Mouse (Mus musculus): ENCODE measurements around the gene Dse.

The Dse gene

GRCm38 (mm10) chr10:34200689-34201088 is 6.8 kb downstream of the Dse start:
- DNase-seq (ENCODE audit: low read depth, low spot score), result peak; percentile 76

DNA sequence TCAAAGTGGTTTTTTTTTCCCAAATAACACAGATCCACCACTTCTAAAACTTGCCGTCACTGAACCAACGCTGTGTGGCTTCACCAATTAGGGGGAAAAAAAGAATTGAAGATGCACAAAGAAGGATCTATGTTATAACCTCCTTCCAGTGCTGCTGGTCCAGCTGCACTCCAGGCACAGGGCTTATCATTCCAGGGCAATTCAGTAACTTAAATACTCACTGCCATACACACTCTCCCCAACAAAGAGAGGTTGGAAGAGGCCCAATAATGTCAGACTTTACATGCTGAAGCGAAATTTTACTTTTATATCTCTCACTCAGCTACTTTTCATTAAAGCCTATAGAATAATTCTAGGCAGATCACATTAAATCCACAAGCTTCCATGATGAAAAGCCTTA is 8.9 kb downstream of the Dse start:
- DNase-seq (ENCODE audit: low read depth, low spot score), result no peak

DNA sequence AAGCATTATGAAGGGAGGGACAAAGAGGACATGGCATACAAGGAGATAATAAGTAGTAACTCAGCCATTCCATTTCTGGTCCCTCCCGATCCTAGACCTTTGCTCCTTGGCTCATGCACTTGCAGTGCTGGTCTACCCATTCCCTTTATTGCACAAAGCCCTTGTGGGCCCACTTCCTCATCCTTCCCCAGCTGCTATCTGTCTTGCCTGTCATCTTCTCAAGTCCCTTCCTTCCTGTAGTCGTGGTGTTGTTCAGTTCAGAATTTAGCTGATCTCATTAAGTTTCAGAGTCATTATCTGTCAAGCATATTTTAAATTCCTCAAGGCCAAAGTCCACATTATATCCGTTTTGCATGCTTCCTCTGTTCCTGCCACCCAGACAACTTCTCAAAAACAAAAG is 9.5 kb downstream of the Dse start:
- no peak for DNase-seq (ENCODE audit: low read depth, low spot score)

GRCm38 (mm10) chr10:34197269-34197668 is 10.2 kb downstream of the Dse start:
- no peak for DNase-seq (ENCODE audit: low read depth, low spot score)

DNA sequence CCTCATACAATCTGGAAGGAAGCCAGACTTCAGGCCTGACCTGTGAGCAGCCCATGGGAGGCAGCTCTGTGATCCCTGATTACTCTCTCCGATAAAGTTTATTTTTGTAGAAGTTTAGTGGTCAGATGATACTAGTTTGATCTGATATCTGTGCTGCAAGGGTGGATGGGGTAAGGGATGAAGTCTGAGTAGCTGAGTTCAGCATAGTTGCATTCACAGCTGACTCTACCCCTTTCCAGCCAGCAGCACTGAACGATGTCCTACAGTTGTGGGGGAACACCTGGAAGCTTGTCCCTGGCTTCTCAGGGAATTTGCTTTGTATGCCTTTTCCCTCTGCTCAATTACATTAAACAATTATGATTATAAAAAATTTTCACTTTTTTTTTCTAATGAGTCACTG is 12.6 kb downstream of the Dse start:
- DNase-seq (ENCODE audit: low read depth, low spot score), result no peak

GRCm38 (mm10) chr10:34194503-34194902 is 13.0 kb downstream of the Dse start:
- DNase-seq (ENCODE audit: low read depth, low spot score), result no peak

DNA sequence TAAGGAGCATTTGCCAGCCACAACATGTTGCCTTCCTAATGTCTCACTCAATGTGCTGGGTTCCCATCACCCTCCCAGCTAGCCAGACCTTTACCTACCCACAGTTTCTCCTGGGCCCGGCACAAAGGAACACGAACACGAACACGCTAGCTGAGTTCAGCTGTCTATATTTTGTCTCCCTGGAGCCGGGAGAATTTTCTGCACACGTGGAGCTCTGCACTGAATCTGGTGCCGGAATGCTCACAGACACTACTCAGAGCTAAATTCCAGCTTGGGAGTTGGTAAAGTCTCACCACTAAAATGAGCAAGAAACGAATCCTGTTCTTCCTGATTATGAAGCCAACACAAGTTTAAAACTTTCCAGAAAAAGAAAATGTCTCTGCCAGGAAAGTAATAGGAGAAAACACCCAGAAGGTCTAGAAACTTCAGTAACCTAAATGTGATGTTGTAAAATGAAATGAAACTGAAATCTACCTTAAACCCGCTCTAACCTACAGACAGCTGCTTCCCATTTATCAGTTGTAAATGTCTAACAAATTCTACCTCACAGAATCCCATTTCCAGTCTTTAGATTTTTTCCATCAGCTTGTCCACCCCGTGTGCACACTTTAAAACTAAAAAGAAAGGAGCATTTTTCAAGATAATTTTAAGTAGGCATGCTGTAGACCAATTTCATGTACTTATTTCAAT is 20.8 kb downstream of the Dse start:
- DNase-seq (ENCODE audit: low read depth, low spot score), result no peak

DNA sequence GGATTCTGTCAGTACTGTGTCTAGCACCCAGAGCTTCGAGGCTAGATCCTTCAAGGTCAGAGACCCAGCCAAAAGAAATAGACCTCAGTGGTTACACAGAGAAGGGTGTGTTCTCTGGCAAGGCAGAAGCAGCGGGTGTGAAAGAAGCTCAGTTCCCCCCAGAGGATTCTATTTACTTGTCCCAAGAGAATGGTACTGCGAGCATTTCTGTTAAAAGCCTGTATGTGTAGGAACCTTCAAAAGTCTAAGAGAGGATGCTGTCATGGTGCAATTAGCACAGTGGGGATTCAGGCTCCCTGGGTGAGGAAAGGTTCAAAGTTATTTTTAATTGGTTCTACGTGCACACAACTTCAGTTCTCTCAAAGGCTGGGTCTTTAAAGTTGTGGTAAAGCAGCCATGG is 22.0 kb downstream of the Dse start:
- peak; percentile 19 for DNase-seq (ENCODE audit: low read depth, low spot score)

DNA sequence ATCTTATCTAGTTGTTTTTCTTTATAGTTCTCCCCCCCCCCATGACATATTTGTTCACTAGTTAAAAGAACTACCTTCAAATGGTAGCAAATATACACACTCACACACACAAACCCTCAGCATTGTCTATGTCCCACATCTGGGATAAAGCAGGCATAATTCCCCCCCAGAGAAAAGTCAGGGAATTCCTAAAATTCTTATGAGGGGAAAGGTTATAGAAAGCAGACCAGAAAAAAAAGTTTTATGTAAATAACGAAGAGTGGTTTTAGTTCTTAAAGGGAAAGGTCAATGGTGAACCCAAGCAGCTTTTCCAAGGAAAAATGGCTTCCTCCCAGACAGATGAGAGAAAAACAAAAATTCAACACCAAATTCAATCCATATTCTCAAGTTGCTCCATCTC is 22.6 kb downstream of the Dse start:
- no peak for DNase-seq (ENCODE audit: low read depth, low spot score)

DNA sequence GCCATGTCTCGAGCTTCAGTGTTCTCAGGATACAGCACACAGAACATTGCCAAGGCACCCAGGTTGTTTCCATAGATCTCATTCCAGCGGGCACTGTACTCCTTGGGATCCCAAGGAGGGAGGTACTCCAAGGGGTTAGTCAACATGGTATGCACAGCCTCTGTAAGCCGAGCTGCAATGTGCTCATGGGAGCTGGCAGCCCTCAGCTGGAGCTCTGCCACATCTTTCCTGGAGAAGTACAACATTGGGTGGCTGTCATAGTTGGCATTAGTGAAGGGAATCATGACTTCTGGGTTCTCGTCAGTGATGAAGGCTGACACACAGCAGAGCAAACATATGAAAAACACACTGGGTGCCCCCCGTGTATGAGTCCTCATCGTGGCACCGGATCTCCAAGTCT is 23.8 kb downstream of the Dse start:
- DNase-seq (ENCODE audit: low read depth, low spot score), result no peak

DNA sequence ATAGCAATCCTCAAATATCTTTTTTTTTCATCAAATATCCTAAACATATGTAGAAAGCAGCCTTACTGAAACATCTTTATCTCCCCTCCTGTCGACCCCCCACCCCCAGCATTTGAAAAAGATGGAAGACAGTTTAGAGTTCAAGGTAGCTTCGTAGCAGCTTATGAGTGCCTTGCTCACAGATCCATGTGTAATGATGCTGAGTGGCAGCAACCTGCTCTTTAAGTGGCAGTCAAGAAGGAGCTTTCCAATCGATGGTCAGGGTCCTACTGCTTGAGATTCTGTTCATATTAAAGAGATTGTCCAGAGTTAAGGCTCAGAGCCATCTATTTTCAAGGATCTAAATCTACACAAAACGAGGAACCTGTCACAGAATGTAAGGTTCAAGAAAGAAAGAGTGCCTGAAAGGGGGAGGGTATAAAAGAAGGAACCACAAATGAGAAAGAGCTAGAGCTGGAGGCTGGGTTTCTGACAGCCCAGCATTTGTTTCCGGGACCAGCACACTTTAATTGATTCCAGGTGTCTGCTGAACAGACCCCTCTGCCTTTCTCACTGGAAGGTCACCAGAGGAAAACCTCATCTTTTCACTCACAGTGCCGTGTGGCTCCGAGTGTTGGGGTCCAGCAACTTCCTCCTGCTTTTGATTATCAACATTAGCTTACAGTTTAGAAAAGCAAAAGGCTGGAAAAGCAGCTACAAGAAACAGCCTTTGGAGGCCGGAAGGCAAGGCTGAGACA is 31.5 kb downstream of the Dse start:
- no peak for DNase-seq (ENCODE audit: low read depth, low spot score)

GRCm38 (mm10) chr10:34172663-34173282 is 34.7 kb downstream of the Dse start:
- DNase-seq (ENCODE audit: low read depth, low spot score), result no peak

- DNase-seq (ENCODE audit: low read depth, low spot score), result no peak
These were observed 35.9 kb downstream of the Dse start for GRCm38 (mm10) chr10:34171660-34172059.

- no peak for DNase-seq (ENCODE audit: low read depth, low spot score)
These were observed 36.3 kb downstream of the Dse start for GRCm38 (mm10) chr10:34171191-34171590.

DNA sequence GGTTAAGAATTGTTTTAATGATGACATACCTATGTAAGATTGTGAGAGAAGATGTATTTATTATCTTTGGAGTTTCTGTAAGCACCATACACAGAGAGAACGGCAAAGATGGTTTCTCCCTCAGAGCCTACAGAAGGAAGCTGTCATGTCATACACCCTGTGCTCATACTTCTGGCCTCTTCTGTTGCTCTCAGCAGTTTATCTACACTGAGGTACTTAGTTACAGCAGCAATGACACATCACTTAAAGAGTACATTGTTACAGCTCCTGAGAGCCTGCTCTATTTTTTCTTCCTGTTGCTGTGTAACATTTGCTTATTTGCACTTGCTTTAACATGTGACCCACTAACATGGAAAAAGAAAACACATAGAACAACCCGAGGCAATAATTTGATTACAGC is 40.5 kb downstream of the Dse start:
- no peak for DNase-seq (ENCODE audit: low read depth, low spot score)

DNA sequence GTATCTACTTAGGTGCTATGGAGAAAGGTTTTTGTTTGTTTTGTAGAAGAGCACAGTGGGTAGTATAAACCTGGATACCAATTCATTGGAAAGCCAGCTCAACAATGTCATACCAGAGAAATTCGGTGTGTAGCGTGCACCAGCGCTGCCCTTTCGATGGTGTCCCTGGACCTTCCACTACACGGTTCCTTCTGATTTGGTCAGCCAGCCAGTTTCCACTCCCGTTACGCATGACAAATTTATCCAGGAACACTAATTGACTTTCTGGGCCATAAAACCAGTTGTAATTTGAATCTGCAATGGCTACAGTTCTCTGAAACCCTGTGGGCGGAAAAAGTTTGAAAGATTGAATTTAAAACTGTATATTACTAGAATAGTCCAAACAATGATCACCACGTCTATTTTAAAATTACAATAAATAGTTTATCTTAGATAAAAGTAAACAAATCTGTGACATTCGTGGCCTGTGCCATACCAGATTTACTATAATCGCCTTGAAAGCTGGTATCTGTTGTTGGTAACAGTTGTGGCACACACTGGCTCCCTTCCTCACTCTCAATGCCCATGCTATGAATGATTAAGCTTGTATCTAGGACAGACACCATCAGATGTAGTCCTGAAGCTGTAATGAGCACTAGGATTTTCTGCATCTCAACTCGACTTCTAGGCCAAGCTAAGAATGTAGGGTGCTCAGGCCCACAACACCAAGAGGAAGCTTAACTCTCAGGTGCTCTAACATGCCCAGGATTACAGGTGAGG is 51.5 kb downstream of the Dse start:
- DNase-seq (ENCODE audit: low read depth, low spot score), result no peak

DNA sequence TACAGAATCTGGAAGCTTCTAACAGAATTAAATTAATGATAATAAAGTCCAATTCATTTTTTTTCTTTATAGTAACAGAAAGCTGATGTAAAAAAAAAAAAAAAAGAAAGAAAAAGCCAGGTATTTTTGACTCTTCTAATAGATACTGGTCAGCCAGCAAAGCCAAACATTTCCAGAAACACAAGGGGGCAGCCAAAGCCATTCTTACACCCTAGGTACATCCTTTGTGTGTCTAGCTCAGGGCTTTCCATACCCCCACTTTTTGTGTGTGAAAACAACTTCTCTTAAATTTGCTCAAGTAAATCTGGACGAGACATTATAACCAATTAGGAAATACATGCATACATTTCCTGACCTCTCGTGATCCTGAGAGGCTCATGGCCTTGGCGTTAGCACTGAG is 55.7 kb downstream of the Dse start:
- DNase-seq (ENCODE audit: low read depth, low spot score), result no peak

- DNase-seq (ENCODE audit: low read depth, low spot score), result no peak
These were observed 57.1 kb downstream of the Dse start for GRCm38 (mm10) chr10:34150454-34150853.

DNA sequence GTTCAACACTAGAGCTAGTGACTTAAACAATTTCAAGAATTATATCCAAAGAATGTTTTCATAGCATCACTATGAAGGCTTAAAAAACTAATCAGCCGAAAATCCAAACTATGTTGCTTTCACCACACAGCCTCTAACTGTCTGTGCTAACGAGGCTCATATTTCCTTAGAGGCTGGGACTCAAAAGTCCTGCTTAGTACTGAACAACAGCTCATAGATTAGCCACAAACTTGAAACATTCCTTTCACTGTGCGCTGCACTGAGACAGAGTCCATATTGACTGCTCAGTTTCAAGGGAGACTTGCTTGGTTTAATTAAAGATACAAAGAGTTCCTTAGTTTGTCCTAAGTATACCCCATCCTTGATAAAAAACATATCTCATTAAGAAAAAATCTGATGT is 57.7 kb downstream of the Dse start:
- no peak for DNase-seq (ENCODE audit: low read depth, low spot score)

- DNase-seq (ENCODE audit: low read depth, low spot score), result no peak
These were observed 65.8 kb downstream of the Dse start for GRCm38 (mm10) chr10:34141693-34142092.

- DNase-seq (ENCODE audit: low read depth, low spot score), result peak; percentile 23
These were observed 67.7 kb downstream of the Dse start for GRCm38 (mm10) chr10:34139768-34140167.

GRCm38 (mm10) chr10:34138027-34138426 is 69.5 kb downstream of the Dse start:
- no peak for DNase-seq (ENCODE audit: low read depth, low spot score)

All from ZHBTc4 (cell line).